Mouse (Mus musculus) embryo, embryonic 9.5 days (tissue): ENCODE results near the gene Tmem144.
A peak's percentile ranks its signal among the peaks of the same experiment; 100 is the strongest.
"Not testable (repeated sequence)": the region's sequence is repeated elsewhere in the genome, so short reads cannot be mapped to it uniquely, and the experiment has no call there.

Experiments
- DNase-seq: peaks from one replicate; pipeline ENCODE4 v3.0.0-alpha.2; 2017; ENCODE audit errors: extremely low spot score

The Tmem144 gene

GRCm38 (mm10) chr3:79809180-79809567 lies 43.4 kb downstream of the Tmem144 start:
- DNase-seq: peak; percentile 78

DNA sequence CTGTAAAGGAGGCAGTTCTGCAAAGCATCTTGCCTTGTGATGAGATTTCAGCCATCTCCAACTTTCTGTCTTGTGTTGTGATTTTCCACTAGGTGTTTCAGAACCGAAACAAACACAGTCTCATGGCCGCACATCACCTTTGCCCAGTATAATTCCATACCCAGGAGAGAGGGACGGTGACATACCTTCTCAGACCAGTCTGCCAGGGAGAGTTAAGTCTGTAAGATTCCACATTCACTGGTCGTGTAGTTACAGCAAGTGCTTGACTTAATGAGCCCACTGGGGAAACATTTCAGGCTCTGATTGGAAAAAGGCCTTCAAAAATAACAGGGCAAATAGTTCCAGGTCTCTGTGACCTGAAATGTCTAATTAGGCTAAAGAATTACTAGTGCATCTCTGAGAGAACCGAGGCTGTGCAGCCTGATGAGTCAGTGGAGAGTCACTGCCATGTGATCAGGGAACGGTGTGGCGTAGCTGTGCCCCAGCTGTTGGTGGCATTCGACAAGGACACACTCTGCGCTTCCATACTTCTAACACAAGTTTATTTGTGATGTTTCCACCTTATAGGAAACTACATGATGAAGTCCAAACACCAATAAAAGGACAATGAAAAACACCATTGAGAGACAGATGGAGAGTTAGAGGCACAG lies 43.9 kb downstream of the Tmem144 start:
- no peak for DNase-seq

- DNase-seq: not testable (repeated sequence)
Measured at GRCm38 (mm10) chr3:79800761-79801160, 51.8 kb downstream of the Tmem144 start.

GRCm38 (mm10) chr3:79792307-79792706 lies 60.3 kb downstream of the Tmem144 start:
- no peak for DNase-seq

DNA sequence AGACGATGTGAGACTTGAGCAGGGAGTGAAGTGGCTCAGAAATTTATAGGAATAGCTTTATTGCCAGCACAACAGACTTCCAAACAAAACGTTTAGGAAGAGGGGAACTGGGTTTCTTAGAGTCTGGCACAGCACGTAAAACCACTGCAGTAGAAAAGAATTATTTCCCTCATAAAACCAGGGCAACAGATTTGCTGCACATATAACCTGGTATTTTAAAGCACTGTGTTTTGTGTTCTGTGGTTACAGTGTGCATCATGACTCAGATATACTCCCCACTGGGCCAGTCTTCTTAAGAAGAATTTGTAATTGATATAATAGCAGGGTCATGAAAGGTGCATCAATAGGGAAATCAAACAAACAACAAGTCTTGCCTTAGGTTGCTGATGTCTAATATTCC lies 62.2 kb downstream of the Tmem144 start:
- no peak for DNase-seq

DNA sequence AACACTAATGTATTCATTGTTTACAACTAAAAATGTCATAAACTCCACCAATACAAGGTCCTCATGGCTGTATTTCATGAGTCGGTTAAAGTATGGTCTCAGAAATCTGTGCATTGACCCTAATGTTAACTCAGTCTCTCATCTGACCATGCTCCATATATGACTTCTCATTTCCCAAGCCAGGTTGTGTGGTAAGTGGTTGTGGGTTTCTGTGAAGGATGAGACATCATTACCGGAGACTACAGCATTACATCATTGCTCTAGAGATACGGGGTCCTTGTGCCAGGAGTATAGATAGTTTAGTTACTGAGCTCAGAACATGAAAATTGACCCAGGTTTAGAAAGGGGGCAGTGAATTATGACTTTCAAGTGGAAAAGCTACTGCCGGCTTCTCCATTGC lies 63.0 kb downstream of the Tmem144 start:
- DNase-seq: no peak

- no peak for DNase-seq
Measured at GRCm38 (mm10) chr3:79788959-79789358, 63.6 kb downstream of the Tmem144 start.

GRCm38 (mm10) chr3:79784362-79784736 lies 68.2 kb downstream of the Tmem144 start:
- no peak for DNase-seq

DNA sequence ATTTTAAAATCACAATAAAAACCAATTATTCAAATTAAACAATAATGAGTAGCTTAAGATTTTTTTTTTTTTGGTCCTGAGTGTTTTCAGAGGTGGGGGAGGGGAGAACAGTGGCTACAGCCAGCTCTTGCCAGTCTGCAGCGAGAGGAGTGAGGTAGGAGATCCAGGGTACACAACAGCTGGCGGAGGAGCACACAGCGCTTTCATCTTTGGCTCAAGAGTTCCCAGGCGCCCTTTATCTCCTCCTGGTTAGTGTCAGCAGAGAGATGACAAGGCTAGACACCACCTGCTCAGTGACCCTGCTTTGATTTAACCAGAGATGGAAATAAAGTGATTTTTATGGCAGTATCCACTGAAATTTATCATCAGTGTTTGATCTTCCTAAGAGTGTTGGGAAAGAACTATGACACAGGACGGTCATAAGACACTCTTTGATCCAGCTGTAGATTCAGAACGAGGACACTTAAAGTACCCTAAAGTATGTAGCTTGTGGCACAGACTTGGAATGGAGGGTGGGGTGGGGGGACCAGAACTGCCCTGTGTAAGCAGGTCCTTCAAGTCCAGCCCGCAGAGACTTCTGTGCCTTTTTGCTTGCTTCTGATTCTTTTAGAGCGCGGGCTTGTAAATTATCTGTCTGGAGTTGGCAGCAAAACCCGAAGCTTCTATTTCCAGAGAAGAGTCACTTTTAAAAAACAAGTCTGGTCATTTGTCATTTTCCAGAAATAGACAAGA lies 68.8 kb downstream of the Tmem144 start:
- peak; percentile 32 for DNase-seq

DNA sequence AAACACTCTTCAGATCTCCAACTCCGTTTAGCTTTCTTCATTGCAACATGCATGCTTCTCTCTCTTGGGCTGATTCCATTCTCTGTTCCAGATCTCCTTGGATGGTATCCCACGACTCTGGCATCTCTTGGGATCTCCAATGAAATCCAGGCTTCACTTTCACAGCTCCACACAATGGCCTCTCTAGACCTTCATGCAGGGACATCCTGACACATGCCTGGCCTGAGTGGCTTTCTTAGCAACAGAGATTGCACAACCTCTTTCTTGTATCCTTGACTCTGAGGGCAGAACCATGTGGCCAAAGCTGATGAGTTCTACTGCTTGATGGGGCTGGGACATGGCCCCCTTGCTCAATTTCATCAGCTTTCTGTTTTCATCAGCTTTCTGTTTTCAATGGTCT lies 79.9 kb downstream of the Tmem144 start:
- no peak for DNase-seq
